Mouse (Mus musculus) kidney, adult 11 months (tissue): ENCODE results near the gene Mrps24.

ENCODE experiments used
- DNase-seq: peaks from one replicate; pipeline ENCODE4 v3.0.0; 2022

The Mrps24 gene

GRCm38 (mm10) chr11:5715630-5716105 is at the start of gene Mrps24:
Gene Mrps24, minus strand, starts transcription at chr11:5715680.
- DNase-seq = no peak

DNA sequence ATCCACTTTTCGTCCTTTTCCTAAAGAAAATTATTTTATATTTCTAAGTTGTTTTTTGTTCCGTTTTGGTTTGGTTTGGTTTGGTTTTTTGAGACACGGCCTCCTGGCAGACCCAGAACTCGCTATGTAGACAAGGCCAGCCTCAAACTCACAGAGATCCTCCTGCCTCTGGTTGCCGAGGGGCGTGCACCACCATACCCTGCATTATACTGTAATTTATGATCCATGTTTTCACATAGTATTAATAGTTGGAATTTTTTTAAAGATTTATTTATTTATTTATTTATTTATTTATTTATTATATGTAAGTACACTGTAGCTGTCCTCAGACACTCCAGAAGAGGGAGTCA is 47.1 kb upstream of the Mrps24 start:
- DNase-seq = no peak

DNA sequence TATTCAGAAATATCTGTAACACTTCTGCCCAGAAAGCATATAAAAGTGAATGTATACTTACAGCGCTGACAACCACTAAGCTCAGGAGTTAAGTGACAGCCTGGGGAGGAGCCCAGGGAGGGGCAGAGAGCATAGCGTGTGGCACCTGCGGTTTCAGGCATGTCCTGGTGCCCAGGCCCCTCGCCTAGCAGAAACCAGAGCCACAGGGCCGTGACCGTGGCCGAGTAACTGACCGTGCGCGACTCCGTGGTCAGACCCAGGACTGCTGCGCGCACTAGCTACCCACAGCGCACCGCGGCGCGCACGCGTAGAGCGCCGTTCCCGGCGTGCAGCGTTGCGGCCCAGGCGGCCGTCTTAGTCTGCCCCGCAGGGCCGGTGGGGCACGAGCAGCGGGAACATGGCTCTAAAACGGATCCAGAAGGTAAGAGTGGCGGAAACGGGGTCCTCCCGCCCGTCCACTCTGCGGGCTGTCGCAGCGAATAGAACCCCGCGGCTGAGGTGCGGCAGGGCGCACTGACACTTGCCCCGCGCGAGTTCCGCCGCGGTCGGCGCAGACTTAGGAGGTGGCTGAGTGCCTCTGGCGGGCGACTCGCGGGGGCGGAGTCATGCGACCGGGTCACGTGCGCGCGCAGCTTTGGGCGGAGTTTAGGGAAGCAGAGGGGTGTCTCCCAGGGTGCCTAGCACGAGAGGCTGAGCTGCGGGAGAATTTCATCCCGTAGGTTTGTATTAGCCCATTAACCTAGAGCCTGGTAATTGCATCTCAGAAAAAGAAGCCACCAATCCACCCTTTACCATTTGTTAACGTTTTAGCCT is 46.5 kb upstream of the Mrps24 start, which contains the start of gene Urgcp:
Gene Urgcp, minus strand, starts transcription at position 557 of the 813 bp plus-strand sequence.
- DNase-seq = peak; percentile 92

DNA sequence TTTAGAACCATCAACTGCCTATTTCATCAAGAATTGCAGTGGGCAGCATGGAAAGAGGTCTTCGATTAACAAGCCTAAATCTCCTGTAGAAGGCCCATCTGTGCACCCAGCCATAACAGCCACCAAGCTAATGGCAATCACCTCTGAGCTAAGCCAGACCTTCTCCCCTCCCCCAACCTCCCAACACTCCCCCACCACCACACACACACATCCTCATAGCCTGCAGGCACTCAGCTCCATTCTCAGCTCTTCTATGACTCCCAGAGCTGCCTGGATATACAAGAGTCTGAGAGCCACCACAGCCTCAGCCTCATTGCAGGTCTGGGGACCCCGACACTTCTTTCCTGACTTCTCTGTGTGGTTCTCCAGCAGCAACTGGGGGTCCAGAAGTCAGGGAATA is 38.3 kb upstream of the Mrps24 start:
- no peak for DNase-seq

- DNase-seq = no peak
These were observed 29.5 kb upstream of the Mrps24 start for GRCm38 (mm10) chr11:5744951-5745350.

DNA sequence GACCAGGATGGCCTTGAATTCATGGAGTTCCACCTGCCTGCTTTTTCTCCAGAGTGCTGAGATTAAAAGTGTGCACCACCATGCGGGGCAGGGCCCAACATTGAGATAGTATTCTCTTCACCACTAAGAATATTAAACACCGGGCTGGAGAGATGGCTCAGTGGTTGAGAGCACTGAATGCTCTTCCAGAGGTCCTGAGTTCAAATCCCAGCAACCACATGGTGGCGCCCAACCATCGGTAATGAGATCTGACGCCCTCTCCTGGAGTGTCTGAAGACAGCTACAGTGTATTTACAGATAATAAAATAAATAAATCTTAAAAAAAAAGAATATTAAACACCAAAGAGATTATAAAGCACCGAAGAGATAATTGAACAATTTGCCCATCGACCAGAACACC is 26.6 kb upstream of the Mrps24 start:
- DNase-seq = no peak

DNA sequence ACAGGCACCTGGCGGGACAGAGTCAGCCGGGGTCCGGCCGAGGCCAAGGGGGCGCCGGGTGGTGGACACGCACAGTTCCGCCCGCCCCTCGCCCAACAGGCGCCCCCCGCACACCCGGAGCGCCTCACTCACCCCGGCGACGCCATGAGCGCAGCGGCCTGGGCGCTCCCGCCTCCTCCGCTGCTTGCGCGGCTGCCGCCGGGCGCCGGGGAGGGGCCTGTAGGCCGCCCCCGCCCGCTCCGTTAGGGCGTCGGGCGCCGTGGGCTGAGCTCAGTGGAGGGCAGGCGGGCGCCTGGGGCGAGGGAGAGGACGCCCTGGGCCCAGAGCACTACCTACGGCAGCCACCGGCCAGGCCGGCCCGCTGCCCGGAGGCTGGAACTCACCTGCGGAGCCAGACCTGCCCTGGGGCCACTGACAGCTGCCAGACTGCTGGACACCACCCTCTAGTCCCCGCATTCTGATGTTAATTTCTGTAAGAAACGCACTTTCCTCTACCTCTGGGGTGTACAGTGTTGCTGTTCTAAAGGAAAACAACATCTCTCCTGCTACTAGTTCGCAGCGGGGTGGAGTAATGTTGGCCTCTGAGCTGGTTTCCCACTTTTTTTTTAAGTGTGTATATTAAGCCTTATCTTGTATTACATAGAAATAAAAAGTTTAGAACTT is 25.6 kb upstream of the Mrps24 start:
- peak; percentile 82 for DNase-seq

- no peak for DNase-seq
These were observed 25.1 kb upstream of the Mrps24 start for GRCm38 (mm10) chr11:5740599-5740964.

GRCm38 (mm10) chr11:5739846-5740245 is 24.4 kb upstream of the Mrps24 start:
- peak; percentile 88 for DNase-seq

DNA sequence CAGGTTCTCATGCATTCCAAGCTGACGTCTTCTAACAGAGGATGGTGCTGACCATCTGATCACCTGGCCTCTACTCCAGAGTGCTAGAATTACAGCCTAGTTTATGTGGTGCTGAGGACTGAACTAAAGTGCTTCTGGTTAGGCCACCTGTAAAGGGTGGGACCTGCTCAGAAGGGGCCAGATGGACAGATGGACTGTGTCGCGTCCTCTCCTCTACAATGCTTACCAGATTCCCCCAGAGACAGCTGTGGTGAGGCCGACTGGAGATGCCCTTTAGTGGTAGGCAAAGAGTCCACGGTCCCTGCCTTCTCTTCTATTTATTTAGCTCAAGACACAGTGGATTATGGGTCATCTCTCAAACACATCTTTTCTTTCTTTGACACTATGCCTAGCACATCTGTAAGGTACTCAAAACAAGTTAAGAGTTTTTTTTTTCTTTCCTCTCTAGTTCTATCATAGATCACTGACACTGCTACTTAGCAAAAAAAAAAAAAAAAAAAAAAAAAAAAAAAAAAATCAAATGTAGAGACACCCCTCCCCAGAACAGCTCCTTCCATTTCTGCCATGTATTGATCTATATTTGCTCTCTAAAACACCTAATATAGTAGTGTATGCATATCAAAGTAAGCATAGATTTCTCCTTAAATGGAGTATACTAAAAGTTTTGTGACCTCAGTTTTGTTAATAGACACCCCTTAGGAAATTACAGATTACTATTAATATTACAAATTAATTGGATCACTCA is 23.6 kb upstream of the Mrps24 start:
- no peak for DNase-seq

DNA sequence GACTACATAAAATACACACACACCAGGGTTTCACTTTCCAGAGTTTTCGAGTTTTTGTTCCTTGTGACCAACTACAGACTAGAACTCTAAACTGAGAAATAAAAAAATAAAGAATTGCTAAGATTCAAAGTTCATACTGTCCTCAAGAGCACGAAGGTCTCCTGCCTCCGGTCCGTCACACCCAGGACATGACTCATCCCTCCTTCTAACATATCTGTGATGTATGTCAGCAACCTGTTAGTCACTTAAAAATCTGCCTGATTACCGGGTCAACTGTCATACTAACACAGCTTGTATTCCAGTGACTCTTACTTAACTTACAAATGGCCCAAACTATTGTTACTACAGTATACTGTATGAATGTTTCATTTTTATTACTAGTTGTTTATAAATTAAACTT is 21.7 kb upstream of the Mrps24 start:
- DNase-seq = no peak

DNA sequence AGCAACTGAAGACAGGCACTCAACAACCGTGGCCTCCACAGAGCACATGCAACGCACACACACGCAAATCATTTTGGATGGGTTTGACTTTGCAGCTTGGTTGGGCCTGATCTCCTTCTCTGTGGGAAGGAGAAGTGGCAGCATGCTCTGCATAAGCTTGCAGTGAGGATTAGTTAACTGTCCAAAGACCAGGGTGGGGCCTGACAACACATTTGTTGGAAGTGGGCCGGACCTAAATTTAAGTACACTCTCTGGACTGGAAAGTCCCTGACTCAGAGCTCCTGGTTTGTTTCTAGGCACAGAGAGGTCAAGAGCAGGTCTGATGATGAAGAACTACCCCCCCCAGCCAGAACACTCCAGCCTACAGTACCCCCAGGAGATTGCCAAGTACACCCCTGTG is 18.8 kb upstream of the Mrps24 start:
- no peak for DNase-seq

DNA sequence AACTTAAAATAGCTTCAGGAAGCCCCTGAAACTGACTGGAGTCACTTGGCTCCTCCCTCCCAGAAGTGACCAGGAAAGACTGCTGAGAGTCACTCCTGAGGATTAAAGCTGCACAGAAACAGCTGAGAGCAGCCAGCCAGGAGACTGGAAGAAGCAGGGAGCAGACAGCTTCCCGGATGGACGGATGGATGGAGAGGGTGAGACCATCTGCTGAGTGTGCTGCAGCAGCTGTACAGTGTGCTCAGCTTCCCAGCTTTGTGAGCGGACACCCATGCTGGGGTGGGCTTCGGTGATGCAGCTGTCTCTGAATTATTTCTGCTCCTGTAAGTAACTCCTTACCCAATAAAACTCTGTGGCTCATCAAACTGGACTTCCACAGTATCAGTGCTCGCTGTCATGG is 16.9 kb upstream of the Mrps24 start:
- no peak for DNase-seq

GRCm38 (mm10) chr11:5729582-5729981 is 14.1 kb upstream of the Mrps24 start:
- no peak for DNase-seq

DNA sequence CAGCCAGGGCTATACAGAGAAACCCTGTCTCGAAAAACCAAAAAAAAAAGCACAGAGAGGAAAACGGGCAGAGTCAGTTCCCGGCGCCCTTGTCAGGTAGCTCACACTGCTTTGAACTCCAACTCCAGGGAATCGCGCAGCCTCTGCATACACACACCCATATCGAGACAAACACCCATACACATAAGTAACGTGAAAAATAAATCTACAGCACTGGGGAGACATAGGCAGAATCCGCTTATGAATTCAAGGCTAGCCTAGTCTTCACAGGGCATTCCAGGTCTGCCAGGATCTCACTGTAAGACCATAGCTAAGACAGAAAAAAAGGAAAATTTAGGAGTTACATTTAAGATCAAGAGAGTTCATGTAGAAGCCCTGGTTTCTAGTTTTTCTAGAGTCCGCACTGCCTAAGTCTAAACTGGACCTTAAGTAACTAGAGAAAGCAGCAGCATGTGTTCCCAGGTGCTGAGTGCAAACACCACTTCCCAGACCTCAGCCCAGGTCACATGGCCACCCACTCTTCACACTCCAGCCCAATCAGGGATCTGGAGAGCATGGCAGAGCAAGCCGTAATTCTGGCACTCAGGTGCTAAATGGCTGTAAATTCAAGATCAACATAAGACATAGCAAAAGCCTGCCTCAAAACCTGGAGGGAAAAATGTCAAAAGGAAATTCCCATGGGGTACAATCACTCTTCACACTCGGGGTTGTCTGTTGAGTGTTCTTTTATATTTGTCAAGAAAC is 3.3 kb upstream of the Mrps24 start:
- no peak for DNase-seq

DNA sequence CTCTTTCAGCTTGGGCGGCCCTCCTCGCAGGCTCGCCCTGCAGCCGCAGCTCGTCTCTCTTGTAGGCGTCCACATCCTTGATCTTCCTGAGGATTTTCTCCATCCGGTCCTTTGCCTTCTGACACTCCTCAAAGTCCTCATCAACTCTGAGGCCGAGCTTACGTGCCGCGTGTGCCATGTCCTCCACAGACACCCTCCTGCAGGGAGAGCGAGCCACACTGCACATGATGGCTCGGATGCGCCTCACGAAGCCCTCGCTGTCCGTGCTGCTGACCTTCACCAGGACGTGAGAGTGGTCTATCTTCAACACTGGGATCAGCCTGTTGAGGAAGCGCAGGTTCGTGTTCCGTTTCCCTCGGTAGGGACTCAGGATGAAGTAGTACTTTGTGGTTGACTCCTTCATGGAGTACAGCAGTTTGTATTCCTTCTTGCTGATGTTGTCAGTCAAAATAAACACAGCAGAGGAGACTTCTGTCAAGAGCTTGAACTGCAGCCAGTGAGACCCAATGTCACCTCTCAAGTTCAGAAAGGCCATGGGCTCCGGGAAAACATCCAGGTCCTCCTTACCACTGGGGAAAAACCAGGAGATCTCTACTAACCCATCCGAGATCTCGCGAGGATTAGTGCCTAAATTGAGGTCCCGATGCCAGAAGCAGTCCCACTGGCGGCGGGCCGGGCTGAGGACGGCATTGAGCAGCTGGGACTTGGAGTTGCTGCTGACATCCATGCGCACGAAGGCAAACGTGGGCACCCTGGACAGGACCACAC is 1.6 kb upstream of the Mrps24 start:
- no peak for DNase-seq

DNA sequence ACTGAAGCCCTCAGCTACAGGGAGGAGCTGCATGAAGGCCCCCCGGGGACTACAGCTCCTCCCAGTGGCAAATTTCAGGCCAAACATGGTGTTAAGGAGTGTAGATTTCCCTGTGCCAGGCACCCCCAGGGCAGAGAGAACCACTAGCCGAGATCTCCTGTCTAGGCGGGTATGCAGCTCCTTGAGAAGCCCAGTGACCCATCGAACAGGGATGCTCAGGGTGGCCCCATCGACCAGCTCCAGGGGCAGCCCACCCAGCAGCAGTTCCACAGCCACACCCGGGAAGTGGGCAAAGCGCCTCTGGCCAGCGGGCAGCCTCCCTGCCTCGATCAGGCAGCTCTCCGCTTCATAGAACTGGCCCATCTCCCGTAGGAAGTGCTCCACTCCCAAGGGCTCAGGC is 766 bp upstream of the Mrps24 start:
- no peak for DNase-seq

- DNase-seq = no peak
These were observed 301 bp downstream of the Mrps24 start for GRCm38 (mm10) chr11:5715179-5715578.

GRCm38 (mm10) chr11:5707530-5708353 is 7.7 kb downstream of the Mrps24 start:
- DNase-seq = peak; percentile 83

- DNase-seq = peak; percentile 46
These were observed 8.5 kb downstream of the Mrps24 start for GRCm38 (mm10) chr11:5706874-5707529.

DNA sequence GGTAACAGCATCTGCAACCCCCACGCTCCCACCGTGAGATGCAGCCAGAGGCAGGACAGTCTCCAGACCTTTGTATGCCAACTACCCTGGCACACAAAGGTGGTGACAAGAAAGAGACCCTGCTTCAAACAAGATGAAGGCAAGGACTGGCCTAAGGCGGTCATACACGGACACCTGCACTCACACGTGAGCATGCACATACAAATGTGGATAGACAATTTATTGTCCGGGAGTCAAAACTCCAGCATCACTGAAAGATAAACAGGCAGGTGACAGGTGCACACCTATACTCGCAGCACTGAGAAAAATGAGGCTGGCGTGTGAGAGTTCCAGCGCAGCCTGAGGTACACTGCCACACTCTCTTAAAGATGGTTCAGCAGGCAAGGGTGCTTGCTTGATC is 9.5 kb downstream of the Mrps24 start:
- no peak for DNase-seq
